Mouse (Mus musculus): ENCODE measurements around the gene Scin. TPM values are rescaled to one million over a fixed set of nuclear protein-coding genes. Genes with fewer than 3 reads are reported as not detected.

Gene Scin
- total and polyA plus RNA-seq, 3 experiments: 0.30 TPM; not detected in 2

- Histone ChIP-seq H3K4me1 (ENCODE audit: insufficient read depth, low read depth, low read length) (no peaks in the 10 kb centered on the region), H3K4me3 (ENCODE audit: low read depth, low read length) (no peak overlapping the region), H3K9me3 (replicated peaks) (no peaks in the 10 kb centered on the region), H3K27me3 (ENCODE audit: insufficient read depth, low read length) (no peaks in the 10 kb centered on the region), H3K36me3 (replicated peaks) (no peaks in the 10 kb centered on the region)
- DNase-seq (ENCODE audit: low spot score) (no peak), ATAC-seq (ENCODE audit: extremely low read depth, insufficient number of reproducible peaks, low FRiP score, poor library complexity, severe bottlenecking) (no peak)
- TF ChIP-seq POLR2AphosphoS5 (IDR thresholded peaks at IDR 0.05; ENCODE audit: insufficient replicate concordance, low read depth, low read length) (no peak), GATA2 (IDR thresholded peaks at IDR 0.05; ENCODE audit: borderline replicate concordance, low read depth, low read length) (no peak), TAL1 (conservative IDR thresholded peaks at IDR 0.05; ENCODE audit: low read depth, low read length) (no peak), GATA1 (IDR thresholded peaks at IDR 0.05; ENCODE audit: borderline replicate concordance, low read length) (no peak), CTCF (IDR thresholded peaks at IDR 0.05; ENCODE audit: low read depth, low read length) (no peak)
Measured at GRCm38 (mm10) chr12:40140706-40141105, 6.7 kb upstream of the Scin start.

- ATAC-seq (ENCODE audit: extremely low read depth, insufficient number of reproducible peaks, low FRiP score, poor library complexity, severe bottlenecking) (no peak), DNase-seq (ENCODE audit: low spot score) (no peak)
- Histone ChIP-seq H3K27me3 (ENCODE audit: insufficient read depth, low read length) (no peaks in the 10 kb centered on the region), H3K9me3 (replicated peaks) (no peaks in the 10 kb centered on the region), H3K4me3 (ENCODE audit: low read depth, low read length) (no peak overlapping the region), H3K4me1 (ENCODE audit: insufficient read depth, low read depth, low read length) (no peaks in the 10 kb centered on the region), H3K36me3 (replicated peaks) (no peaks in the 10 kb centered on the region)
- no peak for TF ChIP-seq GATA2 (IDR thresholded peaks at IDR 0.05; ENCODE audit: borderline replicate concordance, low read depth, low read length)
- TF ChIP-seq POLR2AphosphoS5 (IDR thresholded peaks at IDR 0.05; ENCODE audit: insufficient replicate concordance, low read depth, low read length): no peak
- TF ChIP-seq GATA1 (IDR thresholded peaks at IDR 0.05; ENCODE audit: borderline replicate concordance, low read length): no peak
- no peak for TF ChIP-seq CTCF (IDR thresholded peaks at IDR 0.05; ENCODE audit: low read depth, low read length)
Measured at GRCm38 (mm10) chr12:40139484-40140245, 5.6 kb upstream of the Scin start.

- no peaks in the 10 kb centered on the region for H3K4me1 ChIP-seq (ENCODE audit: insufficient read depth, low read depth, low read length)
- TF ChIP-seq POLR2AphosphoS5 (IDR thresholded peaks at IDR 0.05; ENCODE audit: insufficient replicate concordance, low read depth, low read length) (no peak), GATA1 (IDR thresholded peaks at IDR 0.05; ENCODE audit: borderline replicate concordance, low read length) (no peak), GATA2 (IDR thresholded peaks at IDR 0.05; ENCODE audit: borderline replicate concordance, low read depth, low read length) (no peak), TAL1 (conservative IDR thresholded peaks at IDR 0.05; ENCODE audit: low read depth, low read length) (no peak), CTCF (IDR thresholded peaks at IDR 0.05; ENCODE audit: low read depth, low read length) (no peak)
- no peaks in the 10 kb centered on the region for H3K27me3 ChIP-seq (ENCODE audit: insufficient read depth, low read length)
- ATAC-seq (ENCODE audit: extremely low read depth, insufficient number of reproducible peaks, low FRiP score, poor library complexity, severe bottlenecking) (no peak), DNase-seq (ENCODE audit: low spot score) (no peak)
- no peaks in the 10 kb centered on the region for H3K36me3 ChIP-seq (replicated peaks)
- H3K9me3 ChIP-seq (replicated peaks): no peaks in the 10 kb centered on the region
- H3K4me3 ChIP-seq (ENCODE audit: low read depth, low read length): no peak overlapping the region
Measured at GRCm38 (mm10) chr12:40134529-40134928, 501 bp upstream of the Scin start.

DNA sequence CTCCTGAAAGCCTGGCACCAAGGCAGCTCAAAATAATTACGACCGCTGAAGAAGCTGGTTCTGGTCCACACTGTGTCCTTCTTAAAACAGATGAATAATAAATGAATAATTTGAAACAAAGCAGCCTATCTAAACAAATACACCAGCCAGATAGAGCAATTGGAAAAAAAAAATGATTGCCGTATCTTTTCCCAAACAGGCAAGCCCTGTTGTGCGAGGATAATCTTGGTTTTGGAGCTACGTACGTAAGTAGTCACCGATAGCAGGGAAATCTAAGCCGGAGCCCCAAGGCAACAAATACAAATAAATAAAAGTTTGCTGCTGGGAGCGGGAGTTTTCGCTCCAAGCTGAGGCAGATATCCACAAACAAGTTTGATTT lies 845 bp downstream of the Scin start:
- H3K36me3 ChIP-seq (replicated peaks): no peaks in the 10 kb centered on the region
- ATAC-seq (ENCODE audit: extremely low read depth, insufficient number of reproducible peaks, low FRiP score, poor library complexity, severe bottlenecking) (no peak), DNase-seq (ENCODE audit: low spot score) (no peak)
- H3K9me3 ChIP-seq (replicated peaks): no peaks in the 10 kb centered on the region
- no peak overlapping the region for H3K4me3 ChIP-seq (ENCODE audit: low read depth, low read length)
- no peak for TF ChIP-seq TAL1 (conservative IDR thresholded peaks at IDR 0.05; ENCODE audit: low read depth, low read length)
- TF ChIP-seq CTCF (IDR thresholded peaks at IDR 0.05; ENCODE audit: low read depth, low read length): no peak
- TF ChIP-seq POLR2AphosphoS5 (IDR thresholded peaks at IDR 0.05; ENCODE audit: insufficient replicate concordance, low read depth, low read length): no peak
- no peak for TF ChIP-seq GATA2 (IDR thresholded peaks at IDR 0.05; ENCODE audit: borderline replicate concordance, low read depth, low read length)
- TF ChIP-seq GATA1 (IDR thresholded peaks at IDR 0.05; ENCODE audit: borderline replicate concordance, low read length): no peak
- H3K27me3 ChIP-seq (ENCODE audit: insufficient read depth, low read length): no peaks in the 10 kb centered on the region
- H3K4me1 ChIP-seq (ENCODE audit: insufficient read depth, low read depth, low read length): no peaks in the 10 kb centered on the region

- no peak for DNase-seq (ENCODE audit: low spot score)
- ATAC-seq (ENCODE audit: extremely low read depth, insufficient number of reproducible peaks, low FRiP score, poor library complexity, severe bottlenecking): no peak
- no peaks in the 10 kb centered on the region for H3K27me3 ChIP-seq (ENCODE audit: insufficient read depth, low read length)
- no peak overlapping the region for H3K4me3 ChIP-seq (ENCODE audit: low read depth, low read length)
- H3K36me3 ChIP-seq (replicated peaks): no peaks in the 10 kb centered on the region
- TF ChIP-seq POLR2AphosphoS5 (IDR thresholded peaks at IDR 0.05; ENCODE audit: insufficient replicate concordance, low read depth, low read length) (no peak), GATA1 (IDR thresholded peaks at IDR 0.05; ENCODE audit: borderline replicate concordance, low read length) (no peak), TAL1 (conservative IDR thresholded peaks at IDR 0.05; ENCODE audit: low read depth, low read length) (no peak), GATA2 (IDR thresholded peaks at IDR 0.05; ENCODE audit: borderline replicate concordance, low read depth, low read length) (no peak), CTCF (IDR thresholded peaks at IDR 0.05; ENCODE audit: low read depth, low read length) (no peak)
- no peaks in the 10 kb centered on the region for H3K4me1 ChIP-seq (ENCODE audit: insufficient read depth, low read depth, low read length)
- no peaks in the 10 kb centered on the region for H3K9me3 ChIP-seq (replicated peaks)
Measured at GRCm38 (mm10) chr12:40118872-40119271, 15.2 kb downstream of the Scin start.

GRCm38 (mm10) chr12:40117045-40117444 lies 17.0 kb downstream of the Scin start:
- no peak for DNase-seq (ENCODE audit: low spot score)
- Histone ChIP-seq H3K4me1 (ENCODE audit: insufficient read depth, low read depth, low read length) (no peaks in the 10 kb centered on the region), H3K36me3 (replicated peaks) (no peaks in the 10 kb centered on the region), H3K4me3 (ENCODE audit: low read depth, low read length) (no peak overlapping the region), H3K27me3 (ENCODE audit: insufficient read depth, low read length) (no peaks in the 10 kb centered on the region), H3K9me3 (replicated peaks) (no peaks in the 10 kb centered on the region)
- no peak for ATAC-seq (ENCODE audit: extremely low read depth, insufficient number of reproducible peaks, low FRiP score, poor library complexity, severe bottlenecking)
- no peak for TF ChIP-seq GATA1 (IDR thresholded peaks at IDR 0.05; ENCODE audit: borderline replicate concordance, low read length)
- TF ChIP-seq CTCF (IDR thresholded peaks at IDR 0.05; ENCODE audit: low read depth, low read length): no peak
- TF ChIP-seq TAL1 (conservative IDR thresholded peaks at IDR 0.05; ENCODE audit: low read depth, low read length): no peak
- TF ChIP-seq GATA2 (IDR thresholded peaks at IDR 0.05; ENCODE audit: borderline replicate concordance, low read depth, low read length): no peak
- no peak for TF ChIP-seq POLR2AphosphoS5 (IDR thresholded peaks at IDR 0.05; ENCODE audit: insufficient replicate concordance, low read depth, low read length)
